Mouse (Mus musculus) stomach, postnatal 0 days (tissue): ENCODE results near the gene Defb42.

ENCODE experiments used
- CTCF ChIP-seq: IDR thresholded peaks from 2 replicates; pipeline ENCODE4 v1.5.1; 2016; ENCODE audit warnings: antibody characterized with exemption, low read depth, mild to moderate bottlenecking, moderate library complexity
- EP300 ChIP-seq: optimal IDR thresholded peaks from 2 replicates; pipeline ENCODE3; 2016; ENCODE audit warnings: antibody characterized with exemption

GRCm38 (mm10) chr14:63014667-63015066 is 32.1 kb upstream of the Defb42 start:
- no peak for TF ChIP-seq CTCF
- TF ChIP-seq EP300, result no peak
